Mouse (Mus musculus) right cerebral cortex, postnatal 10 days (tissue): Measurements from ENCODE around the gene Tmem79.
"Not testable (repeated sequence)": the region's sequence is repeated elsewhere in the genome, so short reads cannot be mapped to it uniquely, and the experiment has no call there.

Source experiments
- DNase-seq, 2 experiments: peaks; one replicate each; pipeline ENCODE4 v3.0.0; 2021; ENCODE audit warnings: low spot score in 2 of 2

The Tmem79 gene

DNA sequence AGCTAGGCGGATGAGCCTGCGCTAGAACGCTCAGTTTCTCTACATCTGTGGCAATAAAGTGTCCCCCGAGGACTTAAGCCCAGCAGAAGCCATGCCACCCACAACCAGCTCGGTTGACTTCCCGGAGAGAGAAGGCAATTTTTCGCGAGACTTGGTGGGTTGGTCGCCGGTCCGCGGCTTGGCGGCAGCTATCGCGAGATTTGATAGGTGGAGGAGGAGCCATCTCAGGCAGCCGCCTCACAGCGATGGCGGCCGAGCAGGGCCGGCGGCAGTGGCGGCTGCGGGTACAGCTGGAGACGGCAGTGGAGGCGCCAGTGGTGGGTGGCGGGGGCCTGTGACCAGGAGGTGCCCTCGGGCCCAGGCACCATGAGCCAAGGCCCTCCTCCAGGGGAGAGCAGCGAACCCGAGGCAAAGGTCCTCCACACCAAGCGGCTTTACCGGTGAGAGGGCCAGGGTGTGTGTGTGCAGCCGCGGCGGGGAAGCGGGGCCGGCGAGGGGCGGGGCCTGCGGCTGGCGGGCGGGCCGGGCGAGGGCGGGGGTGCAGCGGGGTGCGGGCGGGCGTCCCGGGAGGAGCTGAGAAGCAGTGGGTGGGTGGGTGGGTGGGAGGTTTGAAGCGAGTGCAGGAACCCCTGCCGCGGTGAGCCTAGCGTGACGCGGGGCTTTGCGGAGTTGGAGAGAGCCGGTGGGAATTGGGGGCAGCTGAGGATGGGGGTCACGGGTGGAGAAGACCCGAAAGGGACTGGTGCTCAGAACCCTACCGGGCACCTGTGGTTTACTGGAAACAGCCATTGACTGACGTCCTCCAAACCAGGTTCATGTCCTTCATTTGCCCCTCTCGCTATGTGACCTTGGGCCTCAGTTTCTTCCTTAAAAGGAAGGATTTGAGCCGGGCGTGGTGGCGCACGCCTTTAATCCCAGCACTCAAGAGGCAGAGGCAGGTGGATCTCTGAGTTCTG is at the start of gene Tmem79, which contains the start of gene Smg5:
Gene Tmem79 (minus strand): TSS at position 91 of the 956 bp plus-strand sequence.
Gene Smg5 (plus strand): TSS at position 203 of the 956 bp plus-strand sequence.
- peak; percentile 97 to 98 for DNase-seq

DNA sequence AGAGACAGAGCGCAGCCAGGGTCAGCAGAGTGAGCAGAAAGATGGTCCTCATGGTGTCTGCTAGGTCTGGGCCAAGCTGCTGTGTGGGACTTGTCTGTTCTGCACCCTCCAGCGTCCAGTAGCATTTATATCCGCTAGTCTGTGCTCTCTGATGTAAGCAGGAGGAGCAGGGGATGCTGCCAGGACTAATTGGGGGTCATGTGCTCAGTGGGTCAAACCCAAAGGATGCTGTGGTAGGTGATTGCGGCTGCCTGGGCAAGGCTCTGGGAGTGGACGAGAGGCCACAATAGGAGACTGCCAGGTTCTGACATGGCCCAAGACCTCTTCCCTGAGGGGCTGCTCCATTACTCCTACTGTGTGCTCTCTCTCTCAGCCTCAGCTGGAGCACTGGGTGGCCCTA is 48.4 kb upstream of the Tmem79 start, which contains the start of gene Bglap:
Gene Bglap (minus strand): TSS at position 101 of the 400 bp plus-strand sequence.
- no peak for DNase-seq

DNA sequence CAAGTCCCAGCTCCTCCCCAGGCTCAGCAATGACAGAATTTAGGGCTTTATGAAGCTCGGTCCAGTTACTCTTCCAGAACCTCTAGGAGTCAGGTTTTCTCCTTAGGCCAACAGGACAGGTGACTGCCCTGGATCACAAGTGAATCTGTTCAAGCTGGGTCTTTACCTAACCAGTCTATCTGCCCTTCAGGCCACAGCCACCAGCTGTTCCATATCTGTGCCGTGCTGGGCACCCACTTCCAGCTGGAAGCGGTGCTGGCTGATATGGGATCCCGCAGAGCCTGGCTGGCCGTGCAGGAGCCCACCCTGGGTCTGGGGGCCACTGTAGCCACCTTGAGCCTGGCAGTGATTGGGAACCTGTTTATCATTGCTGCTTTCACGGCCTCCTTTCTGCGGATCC is 46.4 kb upstream of the Tmem79 start:
- not testable (repeated sequence) for DNase-seq

DNA sequence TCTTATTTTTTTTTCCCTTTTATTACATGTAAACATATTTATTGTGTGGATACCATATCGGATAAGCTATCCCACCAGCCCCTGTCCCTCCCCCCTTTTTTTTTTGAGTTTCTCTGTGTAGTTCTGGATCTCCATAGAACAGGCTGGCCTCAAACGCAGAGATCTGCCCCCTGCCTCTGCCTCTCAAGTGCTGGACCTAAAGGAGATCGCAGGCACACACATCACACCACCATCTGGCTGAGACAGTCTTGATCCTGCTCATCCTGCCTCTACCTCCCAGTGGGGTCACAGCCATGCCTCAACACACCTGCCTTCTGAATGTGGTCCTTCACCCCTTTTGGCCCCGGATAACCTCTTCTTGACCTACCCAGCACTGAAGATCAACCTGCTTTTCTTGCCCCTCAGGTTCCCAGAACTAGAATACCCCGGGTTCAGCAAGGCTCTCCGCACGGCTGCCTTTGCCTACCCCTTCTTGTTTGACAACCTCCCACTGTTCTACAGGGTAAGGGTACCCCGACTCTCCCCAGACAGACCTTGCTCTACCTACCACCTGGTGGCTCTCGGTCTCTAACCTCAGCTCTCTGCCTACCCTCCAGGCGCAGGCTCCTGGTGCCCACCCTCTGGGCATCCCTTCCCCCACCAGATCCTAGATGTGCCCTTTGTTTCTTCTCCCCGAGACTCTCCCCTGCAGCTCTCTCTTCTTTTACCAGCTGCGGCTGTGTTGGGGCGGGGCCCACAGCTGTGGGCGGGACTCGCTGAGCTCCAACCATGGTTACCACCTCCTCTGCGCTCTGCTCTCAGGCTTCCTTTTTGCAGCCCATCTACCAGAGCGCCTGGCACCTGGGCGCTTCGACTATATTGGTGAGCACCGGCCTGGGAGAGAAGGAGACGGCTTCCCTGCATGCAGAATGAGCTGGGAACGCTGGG is 45.7 kb upstream of the Tmem79 start:
- peak in 1 of 2 experiments; percentile 46 for DNase-seq

DNA sequence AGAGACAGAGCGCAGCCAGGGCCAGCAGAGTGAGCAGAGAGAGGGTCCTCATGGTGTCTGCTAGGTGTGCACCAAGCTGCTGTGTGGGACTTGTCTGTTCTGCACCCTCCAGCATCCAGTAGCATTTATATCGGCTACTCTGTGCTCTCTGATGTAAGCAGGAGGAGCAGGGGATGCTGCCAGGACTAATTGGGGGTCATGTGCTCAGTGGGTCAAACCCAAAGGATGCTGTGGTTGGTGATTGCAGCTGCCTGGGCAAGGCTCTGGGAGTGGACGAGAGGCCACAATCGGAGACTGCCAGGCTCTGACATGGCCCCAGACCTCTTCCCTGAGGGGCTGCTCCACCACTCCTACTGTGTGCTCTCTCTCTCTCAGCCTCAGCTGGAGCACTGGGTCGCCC is 42.7 kb upstream of the Tmem79 start, which contains the start of gene Bglap2:
Gene Bglap2 (minus strand): TSS at position 101 of the 400 bp plus-strand sequence.
- DNase-seq, result not testable (repeated sequence)

DNA sequence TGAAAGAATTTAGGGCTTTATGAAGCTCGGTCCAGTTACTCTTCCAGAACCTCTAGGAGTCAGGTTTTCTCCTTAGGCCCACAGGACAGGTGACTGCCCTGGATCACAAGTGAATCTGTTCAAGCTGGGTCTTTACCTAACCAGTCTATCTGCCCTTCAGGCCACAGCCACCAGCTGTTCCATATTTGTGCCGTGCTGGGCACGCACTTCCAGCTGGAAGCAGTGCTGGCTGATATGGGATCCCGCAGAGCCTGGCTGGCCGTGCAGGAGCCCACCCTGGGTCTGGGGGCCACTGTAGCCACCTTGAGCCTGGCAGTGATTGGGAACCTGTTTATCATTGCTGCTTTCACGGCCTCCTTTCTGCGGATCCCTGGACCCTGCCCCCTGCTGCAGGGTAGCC is 40.7 kb upstream of the Tmem79 start:
- not testable (repeated sequence) for DNase-seq

DNA sequence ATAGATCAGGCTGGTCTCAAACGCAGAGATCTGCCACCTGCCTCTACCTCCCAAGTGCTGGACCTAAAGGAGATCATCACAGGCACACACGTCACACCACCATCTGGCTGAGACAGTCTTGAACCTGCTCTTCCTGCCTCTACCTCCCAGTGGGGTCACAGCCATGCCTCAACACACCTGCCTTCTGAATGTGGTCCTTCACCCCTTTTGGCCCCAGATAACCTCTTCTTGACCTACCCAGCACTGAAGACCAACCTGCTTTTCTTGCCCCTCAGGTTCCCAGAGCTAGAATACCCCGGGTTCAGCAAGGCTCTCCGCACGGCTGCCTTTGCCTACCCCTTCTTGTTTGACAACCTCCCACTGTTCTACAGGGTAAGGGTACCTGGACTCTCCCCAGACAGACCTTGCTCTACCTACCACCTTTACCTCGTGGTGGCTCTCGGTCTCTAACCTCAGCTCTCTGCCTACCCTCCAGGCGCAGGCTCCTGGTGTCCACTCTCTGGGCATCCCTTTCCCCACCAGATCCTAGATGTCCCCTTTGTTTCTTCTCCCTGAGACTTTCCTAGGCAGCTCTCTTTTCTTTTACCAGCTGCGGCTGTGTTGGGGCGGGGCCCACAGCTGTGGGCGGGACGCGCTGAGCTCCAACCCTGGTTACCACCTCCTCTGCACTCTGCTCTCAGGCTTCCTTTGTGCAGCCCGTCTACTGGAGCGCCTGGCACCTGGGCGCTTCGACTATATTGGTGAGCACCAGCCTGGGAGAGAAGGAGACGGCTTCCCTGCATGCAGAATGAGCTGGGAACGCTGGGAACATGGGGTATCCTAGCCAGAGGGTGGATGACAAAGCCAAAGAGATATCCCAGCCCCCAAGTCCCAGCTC is 40.0 kb upstream of the Tmem79 start:
- DNase-seq, result not testable (repeated sequence)

DNA sequence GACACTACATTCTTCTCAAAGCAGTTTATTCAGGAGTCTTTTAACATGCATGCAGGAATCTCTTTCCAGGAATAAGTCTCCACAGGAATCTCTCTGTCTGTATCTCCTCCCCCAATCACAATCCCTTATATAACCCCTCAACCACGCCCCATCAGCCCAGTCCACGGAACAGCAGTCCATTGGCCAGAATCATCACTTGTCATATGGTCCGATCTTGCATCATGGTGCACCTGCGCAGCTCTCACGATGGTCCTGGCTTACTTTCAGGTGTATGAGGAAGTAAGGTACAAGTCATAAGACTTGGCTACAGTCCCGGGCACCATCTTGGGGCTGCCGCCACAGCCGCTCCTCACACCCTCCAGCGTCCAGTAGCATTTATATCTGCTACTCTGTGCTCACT is 36.7 kb upstream of the Tmem79 start, which contains the start of gene Bglap3:
Gene Bglap3 (minus strand): TSS at position 101 of the 400 bp plus-strand sequence.
- not testable (repeated sequence) for DNase-seq

DNA sequence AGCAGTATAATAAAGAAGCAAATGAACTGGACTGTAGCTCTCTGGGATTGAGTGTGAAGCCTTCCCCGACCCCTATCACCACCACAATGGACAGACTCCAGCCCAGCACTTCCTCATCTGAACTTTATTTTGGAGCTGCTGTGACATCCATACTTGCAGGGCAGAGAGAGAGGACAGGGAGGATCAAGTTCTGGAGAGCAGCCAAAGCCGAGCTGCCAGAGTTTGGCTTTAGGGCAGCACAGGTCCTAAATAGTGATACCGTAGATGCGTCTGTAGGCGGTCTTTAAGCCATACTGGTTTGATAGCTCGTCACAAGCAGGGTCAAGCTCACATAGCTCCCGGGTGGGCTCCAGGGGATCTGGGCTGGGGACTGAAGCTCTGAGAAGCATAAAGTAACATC is 32.6 kb upstream of the Tmem79 start:
- DNase-seq, result peak in 1 of 2 experiments; percentile 27

DNA sequence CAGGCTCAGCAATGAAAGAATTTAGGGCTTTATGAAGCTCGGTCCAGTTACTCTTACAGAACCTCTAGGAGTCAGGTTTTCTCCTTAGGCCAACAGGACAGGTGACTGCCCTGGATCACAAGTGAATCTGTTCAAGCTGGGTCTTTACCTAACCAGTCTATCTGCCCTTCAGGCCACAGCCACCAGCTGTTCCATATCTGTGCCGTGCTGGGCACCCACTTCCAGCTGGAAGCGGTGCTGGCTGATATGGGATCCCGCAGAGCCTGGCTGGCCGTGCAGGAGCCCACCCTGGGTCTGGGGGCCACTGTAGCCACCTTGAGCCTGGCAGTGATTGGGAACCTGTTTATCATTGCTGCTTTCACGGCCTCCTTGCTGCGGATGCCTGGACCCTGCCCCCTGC is 31.6 kb upstream of the Tmem79 start:
- not testable (repeated sequence) for DNase-seq

DNA sequence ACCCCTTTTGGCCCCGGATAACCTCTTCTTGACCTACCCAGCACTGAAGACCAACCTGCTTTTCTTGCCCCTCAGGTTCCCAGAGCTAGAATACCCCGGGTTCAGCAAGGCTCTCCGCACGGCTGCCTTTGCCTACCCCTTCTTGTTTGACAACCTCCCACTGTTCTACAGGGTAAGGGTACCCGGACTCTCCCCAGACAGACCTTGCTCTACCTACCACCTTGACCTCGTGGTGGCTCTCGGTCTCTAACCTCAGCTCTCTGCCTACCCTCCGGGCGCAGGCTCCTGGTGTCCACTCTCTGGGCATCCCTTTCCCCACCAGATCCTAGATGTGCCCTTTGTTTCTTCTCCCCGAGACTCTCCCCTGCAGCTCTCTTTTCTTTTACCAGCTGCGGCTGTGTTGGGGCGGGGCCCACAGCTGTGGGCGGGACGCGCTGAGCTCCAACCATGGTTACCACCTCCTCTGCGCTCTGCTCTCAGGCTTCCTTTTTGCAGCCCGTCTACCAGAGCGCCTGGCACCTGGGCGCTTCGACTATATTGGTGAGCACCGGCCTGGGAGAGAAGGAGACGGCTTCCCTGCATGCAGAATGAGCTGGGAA is 31.0 kb upstream of the Tmem79 start:
- DNase-seq, result peak; percentile 72 to 80

DNA sequence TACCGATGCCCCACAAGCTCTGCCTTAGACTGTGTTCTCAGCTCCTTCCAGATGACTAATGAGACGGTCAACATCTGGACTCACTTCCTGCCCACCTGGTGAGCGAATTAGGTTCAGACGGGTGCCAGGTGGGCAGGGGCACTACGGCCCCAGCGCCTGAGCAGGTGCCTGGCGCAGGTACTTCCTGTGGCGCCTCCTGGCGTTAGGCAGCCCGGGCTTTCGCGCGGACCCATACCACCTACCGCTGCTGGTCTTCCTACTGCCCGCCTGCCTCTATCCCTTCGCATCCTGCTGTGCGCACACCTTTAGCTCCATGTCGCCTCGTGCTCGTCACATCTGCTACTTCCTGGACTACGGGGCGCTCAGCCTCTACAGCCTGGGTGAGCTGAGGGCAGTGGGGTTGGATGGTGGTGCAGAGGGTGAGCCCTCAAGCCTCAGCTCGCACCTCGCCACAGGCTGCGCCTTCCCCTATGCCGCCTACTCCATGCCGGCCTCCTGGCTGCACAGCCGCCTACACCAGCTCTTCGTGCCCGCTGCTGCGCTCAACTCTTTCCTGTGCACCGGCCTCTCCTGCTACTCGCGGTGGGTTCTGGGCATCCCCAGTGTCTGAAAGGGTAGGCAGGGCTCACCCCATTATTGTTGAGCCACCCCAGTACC is 29.9 kb upstream of the Tmem79 start:
- DNase-seq, result no peak

DNA sequence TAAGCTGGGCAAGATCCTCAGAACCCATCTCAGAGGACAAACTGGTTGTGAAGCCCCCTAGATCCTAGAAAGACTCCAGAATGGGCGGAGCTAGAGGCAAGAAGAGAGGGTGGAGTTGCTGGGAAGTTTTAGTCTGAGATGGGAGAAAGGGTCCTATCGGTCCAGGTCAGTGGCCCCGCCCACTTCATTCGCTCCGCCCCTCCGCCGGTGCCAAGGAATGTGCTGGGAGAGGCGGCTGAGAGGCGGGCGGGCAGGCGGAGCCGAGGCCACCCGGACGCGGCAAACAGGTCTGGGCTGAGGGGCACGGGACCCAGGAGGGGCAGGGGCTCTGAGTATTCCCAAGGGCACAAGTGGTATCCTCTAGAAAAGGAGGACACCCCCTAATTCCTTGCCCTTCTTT is 28.4 kb upstream of the Tmem79 start, which contains the start of gene Paqr6:
Gene Paqr6 (plus strand): TSS at position 248 of the 400 bp plus-strand sequence.
- DNase-seq, result peak in 1 of 2 experiments; percentile 56

DNA sequence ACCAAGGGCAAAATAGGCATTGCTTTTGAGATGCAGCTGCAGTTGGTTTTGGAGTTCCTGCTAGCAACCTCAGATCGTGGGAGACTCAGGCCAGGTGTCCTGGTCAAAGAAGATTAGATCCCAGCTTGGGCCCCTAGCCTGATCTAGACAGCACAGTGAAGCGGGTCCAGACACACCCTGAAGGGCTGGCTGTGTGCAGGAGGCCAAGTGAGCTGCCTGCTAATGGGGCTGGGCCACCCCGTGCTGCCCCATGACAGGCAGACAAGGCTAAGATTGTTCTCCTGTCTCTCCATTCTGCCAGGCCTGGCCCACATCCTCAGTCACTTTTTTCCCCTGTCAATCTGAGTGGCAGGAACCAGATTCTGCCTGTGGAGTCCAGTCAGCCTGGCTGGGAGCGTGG is 27.8 kb upstream of the Tmem79 start:
- peak; percentile 64 to 67 for DNase-seq

DNA sequence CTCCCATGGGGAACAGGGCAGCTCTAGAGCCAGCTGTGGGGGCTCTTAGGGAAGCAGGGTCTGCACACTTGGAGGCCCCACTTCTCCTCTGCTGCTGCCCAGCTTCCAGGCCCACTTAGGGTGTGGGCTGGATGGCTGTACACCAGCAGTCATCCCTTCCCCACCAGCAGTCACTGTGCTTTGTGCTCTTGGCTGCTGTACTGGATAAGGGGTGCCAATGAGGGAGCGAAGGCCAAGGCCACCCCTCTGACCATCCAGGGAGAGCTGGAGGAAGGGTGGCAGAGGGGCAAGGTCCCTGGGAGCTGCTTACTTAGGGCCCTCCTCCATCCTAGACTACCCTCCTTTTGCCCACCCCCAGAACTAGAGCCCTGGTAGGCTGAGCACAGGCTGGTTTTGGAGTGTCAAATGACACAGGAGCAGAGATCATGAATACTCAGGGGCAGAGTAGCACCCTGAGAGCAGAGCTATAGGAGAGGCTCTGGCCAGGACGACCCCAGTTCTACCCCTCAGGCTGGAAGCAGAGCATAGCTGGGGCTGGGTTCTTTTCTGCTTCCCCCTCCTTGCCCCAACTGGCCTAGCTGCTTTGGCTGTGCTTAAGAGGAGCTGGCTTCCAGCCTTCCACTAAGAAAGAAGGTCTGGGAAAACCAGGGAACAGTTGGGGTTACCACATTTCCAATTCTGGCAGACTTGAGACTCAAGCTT is 25.8 kb upstream of the Tmem79 start:
- DNase-seq, result peak; percentile 62 to 67

DNA sequence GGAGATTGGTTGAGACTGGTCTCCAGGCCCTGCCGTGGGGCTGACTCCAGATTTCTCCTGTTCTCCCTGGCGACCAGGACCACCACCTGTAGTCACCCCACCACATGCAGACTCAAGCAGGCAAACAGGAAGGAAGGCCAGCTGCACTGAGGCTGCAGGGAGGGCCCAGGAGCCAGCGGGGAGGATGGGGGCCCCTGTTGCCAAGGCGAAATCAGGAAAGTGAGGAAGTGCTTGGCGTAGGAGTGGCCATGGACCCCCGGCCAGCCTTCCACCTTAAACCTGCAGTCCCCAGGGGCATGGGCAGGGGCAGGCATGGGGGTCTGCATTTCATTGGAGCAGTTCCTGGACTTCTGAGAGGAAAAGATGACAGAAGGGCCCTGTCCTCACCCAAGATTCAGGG is 25.1 kb upstream of the Tmem79 start:
- no peak for DNase-seq

DNA sequence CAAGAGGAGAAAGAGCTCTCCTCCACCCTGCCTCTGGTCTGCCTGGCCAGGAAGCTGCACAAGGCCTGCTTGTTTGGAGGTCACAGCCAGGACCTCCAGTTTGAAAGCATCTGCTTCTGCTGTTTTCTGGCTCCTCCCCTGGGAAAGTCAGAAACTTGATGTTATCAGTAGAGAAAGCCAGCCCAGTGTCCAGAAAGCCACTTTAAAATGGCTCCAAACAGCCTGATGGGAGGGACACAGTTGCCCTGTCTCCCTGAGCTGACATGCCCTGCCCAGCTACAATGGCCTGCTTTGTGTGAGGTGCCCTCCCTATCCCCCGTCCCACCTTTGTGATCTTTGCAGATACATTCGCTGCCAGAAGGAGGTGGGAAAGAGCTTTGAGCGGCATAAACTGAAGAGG is 24.0 kb upstream of the Tmem79 start:
- DNase-seq, result no peak

DNA sequence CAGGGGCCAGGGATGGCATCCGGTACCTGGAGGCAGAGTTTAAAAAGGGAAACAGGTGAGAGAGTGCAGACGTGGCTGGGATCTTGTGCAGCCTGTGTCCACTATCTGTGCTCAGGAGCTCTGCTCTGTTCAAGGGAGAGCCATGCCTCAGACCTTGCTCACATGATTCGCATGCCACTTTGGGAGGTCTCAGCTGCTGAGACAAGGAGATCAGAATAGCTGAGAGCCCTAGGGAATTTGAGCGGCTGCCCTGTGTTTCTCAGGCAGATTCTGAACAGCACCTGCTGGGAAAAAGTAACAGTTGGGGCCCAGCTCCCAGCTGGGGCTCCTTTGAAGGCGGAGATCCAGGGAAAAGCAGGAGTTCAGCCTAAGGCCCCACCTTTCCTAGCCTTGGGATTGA is 23.6 kb upstream of the Tmem79 start:
- DNase-seq, result no peak
